Mouse (Mus musculus): ENCODE measurements at regions not wholly inside any gene's neighbourhood (a gene's known extent, or its start where the extent isn't known, plus 50 kb on each side); places are given as distances from the start of the nearest gene placed in this dataset.

DNA sequence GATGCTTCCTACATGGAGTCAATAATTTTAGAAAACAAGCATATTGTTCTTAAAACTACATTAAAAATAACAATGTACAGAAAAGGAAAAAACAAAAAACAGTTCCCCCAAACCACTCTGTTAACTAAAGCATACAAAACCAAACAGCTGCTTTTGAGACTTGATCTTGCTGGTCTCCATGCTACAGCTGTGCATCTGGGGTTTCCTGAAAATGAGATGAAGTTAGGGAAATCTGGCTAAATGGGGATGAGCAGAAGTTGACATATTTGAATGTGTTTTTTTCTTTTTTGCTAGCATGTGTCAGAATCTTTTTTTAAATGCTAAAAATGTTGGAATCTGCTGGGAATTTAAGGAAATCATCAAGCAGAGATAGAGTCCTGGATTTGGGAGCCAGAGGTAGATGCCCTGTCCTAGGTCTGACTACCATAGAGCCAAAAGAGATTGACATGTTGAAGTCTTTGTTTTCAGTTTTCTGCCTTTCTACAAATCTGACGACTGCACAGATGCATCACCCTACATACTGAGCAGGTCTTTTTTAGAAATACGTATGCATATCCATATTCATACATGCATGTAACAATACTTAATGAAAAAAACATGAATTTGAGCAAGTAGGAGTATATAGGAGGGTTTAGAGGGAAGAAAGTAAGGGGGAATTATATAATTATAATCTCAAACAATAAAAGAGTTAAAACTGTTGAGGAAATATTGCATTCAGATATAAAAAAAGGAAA lies 172.5 kb upstream of the Nwd2 start:
- TF ChIP-seq CTCF (conservative IDR thresholded peaks at IDR 0.05 in 1 of 2, IDR thresholded peaks at IDR 0.05 in 1 of 2; ENCODE audit: low read depth in 2 of 2, low read length in 2 of 2) (no peak), EP300 (IDR thresholded peaks at IDR 0.05; ENCODE audit: low read length) (no peak), ETS1 (conservative IDR thresholded peaks at IDR 0.05; ENCODE audit: low read depth, low read length) (no peak), IRF4 (IDR thresholded peaks at IDR 0.05; ENCODE audit: low read depth, low read length) (no peak)

Data from CH12.LX (cell line).